Mouse (Mus musculus) olfactory bulb, adult 2 months (tissue): ENCODE measurements around the gene Mast4.

Experiments
- CTCF ChIP-seq: fragments of 200-500 bp; IDR thresholded peaks from 2 replicates; pipeline ENCODE4 v1.5.1; 2012; ENCODE audit warnings: low read depth, mild to moderate bottlenecking, low read length, moderate library complexity; ENCODE audit not compliant: insufficient read depth
- POLR2A ChIP-seq: fragments of 200-500 bp; IDR thresholded peaks from 2 replicates; pipeline ENCODE4 v1.6.1; 2012; ENCODE audit warnings: mild to moderate bottlenecking, low read depth, low read length, moderate library complexity; ENCODE audit not compliant: insufficient read depth

GRCm38 (mm10) chr13:103174431-103174830 lies 159.9 kb downstream of the Mast4 start:
- TF ChIP-seq CTCF, result no peak
- no peak for TF ChIP-seq POLR2A
